Mouse (Mus musculus) forebrain, embryonic 12.5 days (tissue): ENCODE measurements at regions not wholly inside any gene's neighbourhood (a gene's known extent, or its start where the extent isn't known, plus 50 kb on each side); places are given as distances from the start of the nearest gene placed in this dataset.

Experiments
- ATAC-seq: fragments of 200-750 bp; cut with Nextera tagmentation; 2 replicates; pipeline ENCODE4 v1.8.0; 2017; ENCODE audit warnings: moderate TSS enrichment; ENCODE audit not compliant: low FRiP score
- H3K27ac ChIP-seq: fragments of 300-500 bp; sonication (generic); 2 replicates; pipeline ENCODE4 v1.5.1; 2016; ENCODE audit warnings: mild to moderate bottlenecking
- H3K27me3 ChIP-seq: fragments of 300-500 bp; sonication (generic); 2 replicates; pipeline ENCODE4 v1.6.1; 2016; ENCODE audit warnings: mild to moderate bottlenecking
- H3K36me3 ChIP-seq: fragments of 300-500 bp; sonication (generic); replicated peaks from 2 replicates; pipeline ENCODE4 v1.6.1; 2016; ENCODE audit warnings: mild to moderate bottlenecking
- H3K4me1 ChIP-seq: fragments of 300-500 bp; sonication (generic); 2 replicates; pipeline ENCODE4 v1.6.1; 2016
- H3K4me2 ChIP-seq: fragments of 300-500 bp; sonication (generic); 2 replicates; pipeline ENCODE4 v1.6.1; 2016; ENCODE audit warnings: mild to moderate bottlenecking, moderate library complexity
- H3K4me3 ChIP-seq: fragments of 300-500 bp; sonication (generic); replicated peaks from 2 replicates; pipeline ENCODE4 v1.5.1; 2016; ENCODE audit warnings: mild to moderate bottlenecking
- H3K9ac ChIP-seq: fragments of 300-500 bp; sonication (generic); 2 replicates; pipeline ENCODE4 v1.6.1; 2016; ENCODE audit warnings: mild to moderate bottlenecking
- H3K9me3 ChIP-seq: fragments of 300-500 bp; sonication (generic); 2 replicates; pipeline ENCODE4 v1.6.1; 2016
- WGBS: fragments of 180-500 bp; shearing (Covaris S2); methylation state at CpG from one replicate; pipeline ENCODE4 v1.1.7; 2016; 5-methylcytosine and 5-hydroxymethylcytosine counted together

DNA sequence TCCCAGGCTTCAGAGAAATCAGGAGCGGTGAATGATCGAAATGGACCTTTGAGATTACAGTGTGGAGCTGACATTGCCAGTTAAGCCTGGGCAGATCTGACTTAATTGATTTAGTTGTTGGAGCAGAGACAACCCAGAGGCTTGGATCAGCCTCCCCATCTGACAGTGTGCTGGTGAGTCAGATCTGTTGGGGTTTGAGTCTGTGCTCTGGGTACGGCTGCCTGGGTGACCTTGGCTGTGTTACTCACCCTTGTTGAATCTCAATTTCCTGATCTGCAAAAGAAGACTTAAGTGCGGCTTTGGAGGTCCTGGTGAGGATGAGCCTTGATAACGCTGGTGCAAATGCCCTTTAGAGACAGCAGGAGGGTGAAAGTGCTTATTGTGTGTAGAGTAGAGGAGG lies 1299.9 kb upstream of the A1bg start:
- H3K9me3 ChIP-seq: no peaks in the 10 kb centered on the region
- no peaks in the 10 kb centered on the region for H3K36me3 ChIP-seq
- ATAC-seq: no peak
- H3K9ac ChIP-seq: no peak overlapping the region
- H3K4me1 ChIP-seq: no peaks in the 10 kb centered on the region
- 81% methylated on average over 5 of the region's 5 CpGs for whole genome bisulfite sequencing
- H3K4me2 ChIP-seq: no peak overlapping the region
- no peak overlapping the region for H3K4me3 ChIP-seq
- no peaks in the 10 kb centered on the region for H3K27me3 ChIP-seq
- H3K27ac ChIP-seq: no peak overlapping the region

DNA sequence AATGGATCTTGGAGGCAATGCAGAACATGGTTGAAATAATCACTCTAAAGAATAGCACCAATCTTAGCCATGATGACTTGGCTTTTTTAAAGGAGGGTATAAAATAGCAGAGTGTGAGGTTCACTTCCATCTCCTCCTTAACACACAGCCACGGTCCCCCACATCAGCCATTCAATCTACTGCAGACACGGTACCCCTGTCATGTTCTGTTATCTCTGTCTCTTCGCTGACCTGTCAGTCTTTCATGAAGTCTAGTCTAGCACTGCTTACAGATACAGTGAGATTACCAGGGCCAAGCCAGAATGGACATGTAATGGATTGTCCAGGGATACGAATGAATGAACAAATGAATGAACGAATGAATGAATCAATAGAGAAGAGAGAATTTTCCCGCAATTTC lies 1299.4 kb upstream of the A1bg start:
- Histone ChIP-seq H3K4me2 (no peak overlapping the region), H3K36me3 (no peaks in the 10 kb centered on the region), H3K9me3 (no peaks in the 10 kb centered on the region), H3K27me3 (no peaks in the 10 kb centered on the region), H3K4me1 (no peaks in the 10 kb centered on the region), H3K9ac (no peak overlapping the region), H3K4me3 (no peak overlapping the region), H3K27ac (no peak overlapping the region)
- no peak for ATAC-seq
- WGBS: 95% methylated on average over 6 of the region's 6 CpGs

DNA sequence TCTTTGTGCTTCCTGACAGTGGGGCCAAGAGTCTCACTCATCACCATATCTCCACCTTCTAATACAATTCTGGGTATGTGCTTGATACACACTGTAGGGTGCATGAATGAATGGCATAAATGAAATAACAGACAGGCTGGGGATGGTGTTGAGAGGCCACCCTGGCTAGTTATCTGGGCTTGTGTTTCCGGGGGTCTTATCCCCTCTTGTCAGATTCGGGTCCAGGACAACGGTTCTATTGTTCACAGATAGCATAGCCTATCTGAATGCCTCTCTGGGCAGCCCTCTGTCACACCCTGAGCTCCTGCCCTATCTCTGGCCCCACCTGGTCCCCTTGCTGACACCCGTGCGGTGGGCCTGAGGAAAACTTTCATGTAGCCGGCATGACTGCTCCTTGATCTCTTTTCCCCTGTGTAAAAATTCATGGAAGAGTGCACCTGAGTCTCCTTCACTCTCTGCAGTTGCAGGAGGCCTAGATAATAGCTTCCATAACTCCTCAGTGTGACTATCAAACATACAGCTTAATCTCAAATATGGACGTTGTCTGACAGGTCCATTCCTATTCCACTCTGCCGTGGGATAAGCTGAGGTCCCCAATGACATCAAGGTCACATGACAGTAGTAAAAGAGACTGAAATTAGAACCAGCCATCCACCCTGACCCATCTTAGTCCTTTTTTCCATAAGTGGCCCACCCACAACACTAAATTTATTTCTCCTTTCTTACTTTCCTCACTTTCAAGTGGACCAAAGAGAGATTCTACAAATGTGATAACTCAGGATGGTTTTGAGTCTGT lies 1298.4 kb upstream of the A1bg start:
- ATAC-seq: no peak
- H3K36me3 ChIP-seq: no peaks in the 10 kb centered on the region
- H3K9ac ChIP-seq: no peak overlapping the region
- no peaks in the 10 kb centered on the region; the same call in 1 of the 2 replicates for H3K4me1 ChIP-seq
- no peak overlapping the region for H3K4me2 ChIP-seq
- H3K9me3 ChIP-seq: no peaks in the 10 kb centered on the region
- 88% methylated on average over 8 of the region's 8 CpGs for WGBS
- H3K27me3 ChIP-seq: no peaks in the 10 kb centered on the region
- no peak overlapping the region for H3K4me3 ChIP-seq
- H3K27ac ChIP-seq: no peak overlapping the region

DNA sequence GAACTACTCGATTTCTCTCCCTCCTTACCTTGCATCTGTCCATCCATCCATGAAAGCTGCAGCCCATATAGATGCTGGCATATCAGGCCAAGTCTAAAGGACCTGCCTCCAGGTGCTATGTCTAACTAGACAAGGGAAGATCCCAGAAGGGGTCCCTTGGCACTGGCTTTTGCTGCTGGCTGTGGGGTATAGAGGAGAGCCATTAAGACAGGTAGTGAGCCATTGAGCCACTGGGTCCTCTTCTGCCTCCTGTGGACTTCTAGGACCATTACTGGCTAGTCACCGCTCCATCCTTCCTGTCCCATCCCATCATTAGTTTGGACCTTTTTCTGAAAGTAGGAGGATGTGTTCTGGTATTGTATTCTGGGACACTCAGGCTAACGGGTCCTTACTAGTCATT lies 1297.8 kb upstream of the A1bg start:
- H3K9me3 ChIP-seq: no peaks in the 10 kb centered on the region
- H3K36me3 ChIP-seq: no peaks in the 10 kb centered on the region
- peaks cover 5% of the 10 kb centered on the region; the same call in 1 of the 2 replicates for H3K4me1 ChIP-seq
- H3K27me3 ChIP-seq: no peaks in the 10 kb centered on the region
- no peak overlapping the region for H3K9ac ChIP-seq
- H3K4me2 ChIP-seq: no peak overlapping the region
- no peak overlapping the region for H3K4me3 ChIP-seq
- no peak overlapping the region for H3K27ac ChIP-seq
- no peak for ATAC-seq
- WGBS: 88% methylated on average over 3 of the region's 3 CpGs

DNA sequence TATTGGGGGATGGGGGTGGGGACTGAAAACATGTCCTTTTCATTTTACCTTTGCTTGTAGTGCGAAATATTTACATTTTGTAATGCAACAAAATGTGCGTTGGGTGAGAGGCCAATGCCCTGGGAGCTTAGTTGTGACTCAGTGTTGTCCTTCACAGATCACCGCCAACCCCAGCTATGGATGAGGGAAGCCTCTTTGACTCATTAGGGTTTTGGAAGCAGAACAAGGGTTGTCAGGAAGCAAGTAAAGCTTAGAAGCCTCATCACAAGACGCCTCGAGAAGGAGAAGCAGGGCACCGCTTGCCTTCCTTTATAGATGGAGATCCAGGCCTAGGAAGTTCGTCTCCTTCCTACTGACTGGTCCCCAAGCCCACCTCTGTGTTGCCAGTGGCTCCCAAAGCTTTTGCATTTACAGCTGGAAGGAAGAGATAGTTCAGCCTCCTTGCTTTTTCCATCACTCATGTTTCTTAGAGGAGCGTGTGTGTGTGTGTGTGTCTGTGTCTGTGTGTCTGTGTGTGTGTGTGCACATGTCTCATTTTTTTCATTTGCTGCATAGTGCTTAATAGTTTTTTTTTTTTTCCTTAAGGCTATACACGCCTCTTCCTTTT lies 1297.2 kb upstream of the A1bg start:
- Histone ChIP-seq H3K9me3 (no peaks in the 10 kb centered on the region), H3K9ac (no peak overlapping the region), H3K4me1 (peaks cover 6% of the 10 kb centered on the region; the same call in 1 of the 2 replicates), H3K4me2 (no peak overlapping the region), H3K27ac (no peak overlapping the region), H3K27me3 (no peaks in the 10 kb centered on the region), H3K4me3 (no peak overlapping the region), H3K36me3 (no peaks in the 10 kb centered on the region)
- ATAC-seq: no peak
- 95% methylated on average over 9 of the region's 9 CpGs for WGBS

DNA sequence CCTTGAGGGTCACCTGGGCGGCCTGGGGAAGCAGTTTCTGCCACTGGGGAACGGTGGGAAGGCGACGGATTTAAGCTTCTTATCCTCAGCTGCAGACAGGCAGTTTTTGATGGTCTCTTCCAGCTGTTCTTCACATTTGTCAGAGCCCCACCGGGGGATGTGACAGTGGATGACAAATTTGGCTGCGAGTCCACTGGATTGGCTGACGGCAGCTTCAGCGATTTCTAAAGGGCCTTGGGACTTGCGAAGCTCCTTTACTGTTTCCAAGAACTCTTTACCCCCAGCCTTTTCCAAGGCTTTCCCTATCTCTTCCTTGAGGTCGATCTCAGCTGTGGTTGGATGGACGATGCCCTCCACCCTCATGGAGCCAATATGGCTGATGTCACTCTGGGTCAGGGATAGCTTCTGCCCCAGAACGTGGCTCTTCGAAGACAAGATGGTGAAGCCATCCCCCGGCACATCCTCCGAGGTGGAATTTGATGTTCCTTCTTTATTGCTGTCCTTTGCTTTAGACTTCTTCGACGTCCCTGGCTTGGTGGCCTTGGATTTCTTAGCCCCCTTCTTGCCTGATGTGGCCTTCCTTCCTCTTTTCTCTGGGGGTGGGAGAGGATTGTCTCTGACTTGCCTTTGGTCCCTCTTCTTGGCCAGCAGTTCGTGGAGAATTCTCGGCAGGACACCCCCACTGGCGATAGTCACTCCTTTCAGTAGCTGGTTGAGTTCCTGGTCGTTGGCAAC lies 1295.7 kb upstream of the A1bg start:
- no peak for ATAC-seq
- 94% methylated on average over 21 of the region's 21 CpGs for WGBS
- Histone ChIP-seq H3K9me3 (no peaks in the 10 kb centered on the region), H3K27me3 (no peaks in the 10 kb centered on the region), H3K27ac (no peak overlapping the region), H3K9ac (no peak overlapping the region), H3K36me3 (no peaks in the 10 kb centered on the region), H3K4me3 (no peak overlapping the region), H3K4me1 (peaks cover 6% of the 10 kb centered on the region; the same call in 1 of the 2 replicates), H3K4me2 (no peak overlapping the region)

DNA sequence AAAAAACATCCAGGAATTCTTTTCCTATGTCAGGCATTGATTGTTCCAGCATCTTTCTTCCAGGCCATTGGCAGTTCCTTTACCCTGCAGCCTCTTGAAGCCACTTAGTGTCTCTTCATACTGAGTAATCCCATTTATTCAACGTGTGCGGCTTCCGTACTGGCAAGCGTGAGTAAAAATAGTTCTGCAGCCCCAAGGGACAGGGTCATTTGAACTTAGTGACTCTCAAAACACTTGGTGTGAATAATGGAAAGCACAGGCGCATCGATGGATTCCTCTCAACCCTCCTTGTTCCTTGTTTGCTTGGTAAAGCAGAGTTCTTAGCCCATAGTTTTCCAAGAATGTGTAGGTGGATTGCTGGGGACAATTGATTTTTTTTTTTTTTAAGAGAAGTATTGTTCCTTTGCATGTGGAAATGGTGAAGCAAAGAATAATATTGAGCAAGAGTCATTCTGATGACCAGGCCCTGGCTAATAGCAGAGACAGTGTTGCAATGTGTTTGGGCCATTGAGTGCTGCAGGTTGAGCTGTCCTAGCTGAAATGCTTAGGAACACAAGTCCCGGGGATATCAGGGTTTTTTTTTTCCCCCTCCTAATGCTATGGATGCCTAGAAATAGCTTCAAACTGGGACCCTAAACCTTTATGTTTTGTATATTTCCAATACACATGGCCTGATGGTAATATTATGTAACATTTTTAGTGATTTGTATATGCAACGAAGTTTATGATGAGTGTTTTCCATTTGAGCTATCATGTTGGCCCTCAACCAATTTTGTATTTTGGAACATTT lies 1294.1 kb upstream of the A1bg start:
- Histone ChIP-seq H3K9me3 (no peaks in the 10 kb centered on the region), H3K27me3 (no peaks in the 10 kb centered on the region), H3K4me2 (no peak overlapping the region), H3K36me3 (no peaks in the 10 kb centered on the region), H3K4me3 (no peak overlapping the region), H3K27ac (no peak overlapping the region), H3K9ac (no peak overlapping the region), H3K4me1 (peaks cover 6% of the 10 kb centered on the region; the same call in 1 of the 2 replicates)
- ATAC-seq: no peak
- 52% methylated on average over 8 of the region's 8 CpGs for WGBS

DNA sequence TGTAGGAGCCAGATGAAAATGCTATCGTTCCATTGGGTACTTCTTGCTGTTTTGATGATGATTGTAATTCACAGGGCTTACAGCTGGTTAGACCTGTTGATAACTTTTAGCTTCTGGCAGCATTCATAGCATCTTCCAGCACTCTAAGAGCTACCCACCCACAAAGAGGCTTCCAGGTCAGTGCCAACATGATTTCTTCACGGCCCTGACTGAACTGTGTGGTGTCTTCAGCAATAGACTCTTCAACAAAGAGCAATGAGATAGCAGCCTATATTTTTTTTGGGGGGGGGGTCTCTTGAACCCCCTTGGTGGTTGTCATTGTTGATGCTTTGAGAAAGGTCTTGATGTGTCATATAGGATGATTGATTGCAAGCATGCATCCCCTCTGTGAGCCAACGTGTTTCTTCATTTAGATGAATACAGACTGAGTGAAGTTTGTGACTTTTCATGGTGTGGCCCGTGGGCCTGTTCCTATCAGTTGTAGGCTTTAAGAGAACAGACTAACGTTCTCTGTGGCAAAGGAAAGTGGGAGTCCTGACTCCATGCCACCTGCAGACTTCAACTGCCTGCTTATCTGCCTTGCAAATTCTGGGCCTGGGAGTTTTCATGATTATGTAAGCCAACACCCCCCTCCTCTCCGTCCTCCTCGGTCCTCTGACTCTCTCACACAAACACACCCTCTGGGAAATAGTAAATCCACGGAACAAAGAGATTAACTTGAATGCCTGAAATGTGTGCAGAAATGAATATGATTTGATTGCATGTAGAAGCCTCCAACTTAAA lies 1293.0 kb upstream of the A1bg start:
- Histone ChIP-seq H3K4me1 (peaks cover 6% of the 10 kb centered on the region; the same call in 1 of the 2 replicates), H3K4me2 (no peak overlapping the region), H3K9me3 (no peaks in the 10 kb centered on the region), H3K9ac (no peak overlapping the region), H3K27me3 (no peaks in the 10 kb centered on the region), H3K27ac (no peak overlapping the region), H3K36me3 (no peaks in the 10 kb centered on the region), H3K4me3 (no peak overlapping the region)
- ATAC-seq: no peak
- WGBS: 63% methylated on average over 8 of the region's 8 CpGs

DNA sequence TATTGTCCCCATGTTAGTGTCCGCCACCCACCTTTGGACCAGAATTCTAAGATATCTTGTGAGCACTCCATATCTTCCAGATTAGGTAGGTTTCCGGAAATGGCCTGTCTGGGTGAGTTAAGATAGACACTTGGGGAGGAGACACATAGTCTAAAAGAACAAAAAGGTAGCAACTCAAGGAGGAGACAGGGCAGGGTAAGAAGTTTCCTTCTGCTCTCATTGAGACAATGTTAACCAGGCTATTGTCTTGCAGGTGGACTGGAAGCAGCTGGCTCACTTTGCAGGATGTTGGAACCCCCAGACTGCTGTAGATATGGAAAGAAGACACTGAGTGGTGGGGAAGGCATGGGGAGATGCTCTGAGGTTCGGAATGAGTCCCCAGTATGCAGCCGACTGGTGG lies 1291.5 kb upstream of the A1bg start:
- no peak overlapping the region for H3K9ac ChIP-seq
- H3K9me3 ChIP-seq: no peaks in the 10 kb centered on the region
- no peaks in the 10 kb centered on the region for H3K27me3 ChIP-seq
- no peak for ATAC-seq
- H3K4me1 ChIP-seq: peaks cover 6% of the 10 kb centered on the region; the same call in 1 of the 2 replicates
- H3K4me3 ChIP-seq: no peak overlapping the region
- no peak overlapping the region for H3K27ac ChIP-seq
- WGBS: 88% methylated on average over 4 of the region's 4 CpGs
- no peak overlapping the region for H3K4me2 ChIP-seq
- H3K36me3 ChIP-seq: no peaks in the 10 kb centered on the region

DNA sequence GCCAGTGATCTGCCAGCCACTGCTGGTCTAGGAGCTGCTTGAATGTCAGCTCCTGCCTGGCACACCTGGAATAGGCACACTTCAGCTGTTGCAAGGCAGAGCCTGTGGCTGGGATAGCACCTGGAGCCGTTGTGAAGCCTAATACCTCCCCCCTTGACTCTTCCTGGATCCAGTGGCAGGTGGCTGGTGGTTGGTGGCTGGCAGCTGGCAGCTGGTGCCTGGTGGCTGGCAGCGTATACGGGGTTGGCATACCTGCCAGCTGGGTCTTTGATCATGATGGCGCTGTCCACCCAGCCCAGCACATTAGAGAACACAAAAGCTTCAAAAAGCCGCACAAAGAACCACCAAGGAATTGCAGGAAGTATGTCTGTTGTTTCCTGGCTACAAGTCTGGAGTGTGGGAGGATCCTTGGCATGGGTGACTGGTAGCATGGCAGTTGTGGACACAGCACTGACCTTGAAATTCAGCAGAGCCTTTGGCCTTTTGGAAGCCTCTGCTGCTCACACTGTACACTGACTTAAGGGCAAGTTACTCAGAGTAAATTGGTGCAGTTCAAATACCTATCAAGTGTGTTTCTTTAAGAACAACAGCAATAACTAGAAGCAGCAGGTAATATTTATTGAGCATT lies 1289.6 kb upstream of the A1bg start:
- 85% methylated on average over 5 of the region's 5 CpGs for whole genome bisulfite sequencing
- H3K27me3 ChIP-seq: no peaks in the 10 kb centered on the region
- no peak for ATAC-seq

DNA sequence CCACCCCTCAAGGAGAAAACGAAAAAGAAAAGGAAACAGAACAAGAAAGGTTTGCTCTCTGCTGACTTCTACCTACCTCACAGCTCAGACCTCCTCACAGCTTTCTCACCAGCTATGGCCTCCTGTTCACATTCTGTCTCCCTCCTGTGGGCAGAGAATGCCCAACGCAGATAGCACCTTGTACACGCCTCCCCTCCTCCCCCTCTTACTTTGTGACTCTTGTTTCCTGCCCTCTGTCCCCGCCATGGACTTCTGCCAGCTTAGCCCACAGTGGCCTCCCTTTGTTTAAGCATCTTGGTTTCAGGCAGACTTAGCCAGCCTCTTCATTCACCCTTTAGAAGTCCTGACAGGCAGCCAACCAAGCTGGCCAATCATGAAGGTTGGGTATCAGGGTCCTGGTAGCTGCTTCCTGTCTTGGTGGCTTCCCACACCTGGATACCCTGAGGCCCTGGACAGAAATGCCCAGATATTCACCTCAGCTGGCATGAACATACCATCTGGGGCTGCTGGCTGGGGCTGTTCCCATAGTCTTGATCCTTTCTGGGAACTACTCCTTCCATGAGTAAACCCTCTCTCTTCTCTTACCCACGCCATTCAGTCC lies 1287.2 kb upstream of the A1bg start:
- WGBS: 72% methylated on average over 5 of the region's 5 CpGs
- no peak overlapping the region for H3K4me2 ChIP-seq
- no peaks in the 10 kb centered on the region for H3K27me3 ChIP-seq
- no peaks in the 10 kb centered on the region for H3K4me1 ChIP-seq
- no peak overlapping the region for H3K9ac ChIP-seq
- no peaks in the 10 kb centered on the region for H3K9me3 ChIP-seq
- no peak overlapping the region for H3K27ac ChIP-seq
- H3K4me3 ChIP-seq: no peak overlapping the region
- ATAC-seq: no peak
- no peaks in the 10 kb centered on the region for H3K36me3 ChIP-seq

More for the DNA sequence above, 1289.6 kb upstream of the A1bg start:
- H3K27ac ChIP-seq: no peak overlapping the region
- no peak overlapping the region for H3K4me3 ChIP-seq
- H3K4me1 ChIP-seq: peaks cover 6% of the 10 kb centered on the region; the same call in 1 of the 2 replicates
- no peak overlapping the region for H3K4me2 ChIP-seq
- no peaks in the 10 kb centered on the region for H3K36me3 ChIP-seq
- H3K9me3 ChIP-seq: no peaks in the 10 kb centered on the region
- no peak overlapping the region for H3K9ac ChIP-seq
